Mouse (Mus musculus) heart, adult 2 months (tissue): ENCODE measurements at regions not wholly inside any gene's neighbourhood (a gene's known extent, or its start where the extent isn't known, plus 50 kb on each side); places are given as distances from the start of the nearest gene placed in this dataset.

Source experiments
- DNase-seq, 2 experiments: peaks; one replicate each; pipeline ENCODE4 v3.0.0; 2021
- H3K27ac ChIP-seq: fragments of 200-600 bp; 2 replicates; pipeline ENCODE4 v1.8.1; 2022
- H3K27me3 ChIP-seq: fragments of 200-500 bp; 2 replicates; pipeline ENCODE4 v1.6.1; 2012; ENCODE audit warnings: mild to moderate bottlenecking, low read length, inconsistent platforms, mixed read lengths; ENCODE audit not compliant: control insufficient read depth, insufficient read depth
- H3K36me3 ChIP-seq: fragments of 200-500 bp; 2 replicates; pipeline ENCODE4 v1.6.1; 2012; ENCODE audit warnings: low read length, inconsistent platforms; ENCODE audit not compliant: control insufficient read depth, insufficient read depth
- H3K4me1 ChIP-seq: fragments of 200-500 bp; 2 replicates; pipeline ENCODE4 v1.6.1; 2011; ENCODE audit warnings: low read length; ENCODE audit not compliant: control insufficient read depth, insufficient read depth
- H3K4me3 ChIP-seq: fragments of 200-600 bp; 2 replicates; pipeline ENCODE4 v1.8.1; 2022
- H3K79me2 ChIP-seq: fragments of 200-500 bp; replicated peaks from 2 replicates; pipeline ENCODE4 v1.6.1; 2012; ENCODE audit warnings: mild to moderate bottlenecking, inconsistent platforms, low read length, moderate library complexity, mixed read lengths; ENCODE audit not compliant: control insufficient read depth, insufficient read depth
- H3K9ac ChIP-seq: fragments of 200-500 bp; 2 replicates; pipeline ENCODE4 v1.6.1; 2012; ENCODE audit warnings: low read depth, mild to moderate bottlenecking, control low read depth, inconsistent platforms, low read length, mixed read lengths
- CTCF ChIP-seq: fragments of 200-600 bp; IDR thresholded peaks from 2 replicates; pipeline ENCODE4 v1.8.1; 2022; ENCODE audit warnings: antibody characterized with exemption, mild to moderate bottlenecking, moderate library complexity
- EP300 ChIP-seq: fragments of 200-500 bp; IDR thresholded peaks from 2 replicates; pipeline ENCODE4 v1.6.1; 2011; ENCODE audit warnings: low read depth, low read length, control low read depth; ENCODE audit not compliant: insufficient read depth
- POLR2A ChIP-seq: fragments of 200-500 bp; IDR thresholded peaks from 2 replicates; pipeline ENCODE4 v1.6.1; 2011; ENCODE audit warnings: mild to moderate bottlenecking, low read depth, low read length, control low read depth; ENCODE audit not compliant: insufficient read depth
- WGBS: fragments of 180-500 bp; shearing (Covaris S2); methylation state at CpG from one replicate; pipeline ENCODE4 v1.1.7; 2018; 5-methylcytosine and 5-hydroxymethylcytosine counted together
- intact Hi-C: fragments of 180-260 bp; cut with DNase I; formaldehyde crosslinking; loops from one replicate; pipeline ENCODE4 v1.15.1; 2025

DNA sequence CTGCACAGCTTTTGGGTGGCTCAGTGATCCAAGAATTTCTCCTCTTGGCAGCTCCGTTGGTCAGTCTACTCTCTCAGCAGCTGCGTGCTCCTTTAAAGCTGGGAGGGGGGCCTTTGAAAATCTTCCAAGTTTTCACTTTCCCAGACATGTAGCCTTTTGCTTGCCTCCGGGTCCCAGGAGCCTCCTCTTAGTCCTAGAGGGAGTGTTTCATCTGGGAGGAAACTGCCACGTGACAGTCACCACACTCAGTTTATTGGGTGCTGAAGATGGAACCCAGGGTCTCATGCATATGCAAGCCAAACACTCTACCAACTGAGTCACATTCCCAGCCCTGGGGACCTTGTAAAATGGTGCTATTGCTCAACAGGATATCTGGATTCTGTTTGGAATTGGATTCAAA, 92.5 kb upstream of the Rybp start:
- Histone ChIP-seq H3K36me3 (no peaks in the 10 kb centered on the region), H3K79me2 (no peaks in the 10 kb centered on the region), H3K4me1 (no peaks in the 10 kb centered on the region), H3K4me3 (no peak overlapping the region), H3K9ac (no peak overlapping the region), H3K27me3 (no peaks in the 10 kb centered on the region), H3K27ac (no peak overlapping the region)
- 50% methylated on average over 4 of the region's 4 CpGs for WGBS
- no peak for TF ChIP-seq POLR2A
- no peak for TF ChIP-seq EP300
- TF ChIP-seq CTCF: no peak
- no peak for DNase-seq
- intact Hi-C loops: no loop called here

DNA sequence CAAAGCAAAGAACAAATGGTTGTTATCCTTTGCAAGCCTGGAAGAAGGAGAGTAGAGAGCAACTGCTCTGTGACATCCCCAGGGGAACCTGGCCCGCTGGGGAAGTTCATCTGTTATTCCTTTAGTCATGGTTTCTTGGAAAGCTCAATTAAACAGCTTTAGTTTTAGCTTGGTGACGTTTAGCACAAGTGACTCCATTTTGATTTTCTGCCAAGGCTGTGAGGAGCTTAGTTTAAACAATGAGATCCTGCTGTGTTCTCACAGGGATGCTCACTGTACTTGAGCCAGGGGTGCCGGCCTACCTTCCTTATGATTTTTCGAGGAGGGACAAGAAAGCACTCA, 91.2 kb upstream of the Rybp start:
- Histone ChIP-seq H3K9ac (no peak overlapping the region), H3K27ac (no peak overlapping the region), H3K79me2 (no peaks in the 10 kb centered on the region), H3K36me3 (no peaks in the 10 kb centered on the region), H3K27me3 (no peaks in the 10 kb centered on the region), H3K4me1 (no peaks in the 10 kb centered on the region), H3K4me3 (no peak overlapping the region)
- intact Hi-C loops: no loop called here
- 56% methylated on average over 4 of the region's 4 CpGs for WGBS
- TF ChIP-seq EP300 (no peak), POLR2A (no peak), CTCF (no peak)
- no peak for DNase-seq

DNA sequence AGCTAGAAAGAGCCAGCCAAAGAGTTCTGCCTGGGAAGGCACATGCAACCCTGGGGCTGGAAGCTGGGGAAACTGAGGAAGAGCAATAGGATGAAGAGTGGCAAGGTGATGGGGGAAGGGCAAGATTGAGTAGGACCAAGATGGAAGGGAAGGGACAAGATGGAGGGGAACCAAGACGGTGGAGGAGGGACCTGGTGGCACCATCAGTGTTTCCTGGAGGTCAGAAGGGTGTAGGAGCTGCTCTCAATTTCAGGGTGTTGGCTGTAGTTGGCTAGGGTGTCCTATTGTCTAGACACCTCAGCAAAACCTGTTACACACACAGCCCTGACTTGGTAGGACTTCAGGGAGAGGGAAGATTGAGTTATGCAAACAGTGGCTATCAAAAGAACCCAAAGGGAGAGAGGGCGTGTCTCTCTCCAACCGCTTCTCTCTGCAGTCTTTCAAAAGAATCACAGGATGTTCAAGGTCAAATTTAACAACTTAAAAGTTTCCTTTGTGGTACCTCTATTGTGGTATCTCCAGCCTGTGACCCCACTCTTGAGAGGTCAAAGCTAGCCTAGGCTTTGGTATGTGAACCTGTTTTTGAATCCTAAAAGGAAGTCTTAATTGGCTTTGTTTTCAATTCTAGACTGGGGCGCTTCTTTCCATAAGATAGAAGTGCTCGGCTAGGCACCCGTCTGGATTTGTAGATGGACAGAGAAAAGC, 90.7 kb upstream of the Rybp start:
- no peak for TF ChIP-seq CTCF
- TF ChIP-seq POLR2A: no peak
- TF ChIP-seq EP300: no peak
- no peak for DNase-seq

DNA sequence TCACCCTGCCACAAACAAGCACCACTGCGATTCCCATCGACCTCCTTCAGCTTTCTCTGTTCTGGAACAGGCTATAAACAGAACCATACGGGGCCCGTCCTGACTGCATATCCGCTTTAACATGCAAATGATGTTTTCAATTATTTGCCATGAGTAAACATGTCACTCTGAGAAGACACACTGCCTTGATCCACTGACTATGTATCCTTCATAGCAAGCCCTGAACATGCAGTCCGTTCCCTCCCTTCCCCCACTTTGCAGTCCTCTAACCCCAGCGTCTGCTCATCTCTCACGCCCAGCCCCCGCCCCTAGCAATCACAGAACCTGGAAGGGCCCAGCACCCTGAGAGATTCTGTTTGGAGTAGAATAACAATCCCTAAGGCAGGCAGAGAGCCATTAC, 89.4 kb upstream of the Rybp start:
- DNase-seq: no peak
- intact Hi-C loops: no loop called here
- Histone ChIP-seq H3K79me2 (no peaks in the 10 kb centered on the region), H3K36me3 (no peaks in the 10 kb centered on the region), H3K27ac (no peak overlapping the region), H3K4me1 (no peaks in the 10 kb centered on the region), H3K27me3 (no peaks in the 10 kb centered on the region), H3K9ac (no peak overlapping the region), H3K4me3 (no peak overlapping the region)
- TF ChIP-seq POLR2A (no peak), CTCF (no peak), EP300 (no peak)
- 67% methylated on average over 9 of the region's 9 CpGs for WGBS

More for the DNA sequence above, 90.7 kb upstream of the Rybp start:
- Histone ChIP-seq H3K79me2 (no peaks in the 10 kb centered on the region), H3K4me1 (no peaks in the 10 kb centered on the region), H3K9ac (no peak overlapping the region), H3K27ac (no peak overlapping the region), H3K27me3 (no peaks in the 10 kb centered on the region), H3K4me3 (no peak overlapping the region), H3K36me3 (no peaks in the 10 kb centered on the region)
- intact Hi-C loops: no loop called here
- 50% methylated on average over 6 of the region's 6 CpGs for WGBS

DNA sequence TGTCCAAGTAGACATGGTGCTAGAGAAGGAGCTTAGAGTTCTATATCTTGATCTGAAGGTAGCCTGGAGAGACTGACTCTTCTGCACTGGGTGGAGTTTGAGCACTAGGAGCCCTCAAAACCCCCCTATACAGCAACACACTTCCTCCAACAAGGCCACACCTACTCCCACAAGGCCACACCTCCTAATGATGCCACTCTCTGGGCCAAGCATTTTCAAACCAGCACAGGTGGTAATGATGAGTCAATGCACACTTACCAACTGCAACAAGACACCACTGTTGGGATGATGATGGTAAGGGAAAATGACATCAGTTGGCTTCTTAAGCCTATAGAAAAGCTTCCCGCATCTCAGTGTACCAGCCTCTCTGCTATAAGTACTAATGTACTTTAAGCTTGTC, 83.5 kb upstream of the Rybp start:
- H3K27ac ChIP-seq: no peak overlapping the region
- intact Hi-C loops: no loop called here
- no peaks in the 10 kb centered on the region for H3K36me3 ChIP-seq
- H3K27me3 ChIP-seq: no peaks in the 10 kb centered on the region
- no peak for TF ChIP-seq EP300
- no peak for TF ChIP-seq POLR2A
- no peak for TF ChIP-seq CTCF
- 86% methylated on average over 1 of the region's 1 CpGs for WGBS
- H3K4me1 ChIP-seq: no peaks in the 10 kb centered on the region
- H3K9ac ChIP-seq: no peak overlapping the region
- no peak overlapping the region for H3K4me3 ChIP-seq
- no peak for DNase-seq
- H3K79me2 ChIP-seq: no peaks in the 10 kb centered on the region

DNA sequence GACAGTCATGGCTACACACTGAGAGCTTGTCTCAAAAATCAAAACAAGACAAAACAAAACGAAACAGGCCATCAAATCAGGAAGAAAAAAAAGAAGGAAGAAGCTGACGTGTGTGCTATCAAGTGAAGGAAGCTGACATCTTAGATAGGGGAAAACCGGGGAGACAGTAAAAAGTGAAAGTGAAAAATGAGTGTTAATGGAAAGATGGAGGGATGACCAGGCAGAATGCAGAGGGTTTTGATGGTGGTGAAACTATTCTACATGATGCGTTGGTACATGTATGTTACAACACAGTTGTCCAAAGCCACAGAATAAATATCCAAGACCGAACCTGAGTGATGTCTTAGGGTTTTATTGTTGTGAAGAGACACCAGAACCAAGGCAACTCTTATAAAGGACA, 83.1 kb upstream of the Rybp start:
- no peak for DNase-seq
- 58% methylated on average over 5 of the region's 5 CpGs for WGBS
- no peaks in the 10 kb centered on the region for H3K4me1 ChIP-seq
- TF ChIP-seq EP300 (no peak), POLR2A (no peak), CTCF (no peak)
- no peaks in the 10 kb centered on the region for H3K79me2 ChIP-seq
- no peak overlapping the region for H3K9ac ChIP-seq
- no peaks in the 10 kb centered on the region for H3K27me3 ChIP-seq
- no peak overlapping the region for H3K27ac ChIP-seq
- intact Hi-C loops: no loop called here
- H3K36me3 ChIP-seq: no peaks in the 10 kb centered on the region
- H3K4me3 ChIP-seq: no peak overlapping the region
